Mouse (Mus musculus): ENCODE results near the gene Akap5. TPM values are rescaled to one million over a fixed set of nuclear protein-coding genes. Genes with fewer than 3 reads are reported as not detected.

The Akap5 gene
- polyA plus RNA-seq, 1 experiment from 2014 or later, result 17.0 TPM

GRCm38 (mm10) chr12:76360868-76361267 lies 36.2 kb downstream of the Akap5 start:
- H3K36me3 ChIP-seq (ENCODE audit: control insufficient read depth, insufficient read depth, low read length), result no peaks in the 10 kb centered on the region
- no peaks in the 10 kb centered on the region for H3K9me3 ChIP-seq (ENCODE audit: control insufficient read depth, low read length)
- H3K4me2 ChIP-seq (ENCODE audit: low read depth, low read length), result no peak overlapping the region
- no peak for ATAC-seq (ENCODE audit: low read depth)
- no peak overlapping the region for H3K27ac ChIP-seq (ENCODE audit: low read depth, low read length)
- WGBS, result 28% methylated on average over 1 of the region's 1 CpGs
- H3K27me3 ChIP-seq (ENCODE audit: control insufficient read depth, insufficient read depth, low read length), result no peaks in the 10 kb centered on the region
- no peak overlapping the region for H3K9ac ChIP-seq (replicated peaks; ENCODE audit: low read depth, low read length)
- no peak overlapping the region for H3K4me3 ChIP-seq (ENCODE audit: low read depth, low read length)
- H3K4me1 ChIP-seq (ENCODE audit: control insufficient read depth, insufficient read depth, low read length), result no peaks in the 10 kb centered on the region

DNA sequence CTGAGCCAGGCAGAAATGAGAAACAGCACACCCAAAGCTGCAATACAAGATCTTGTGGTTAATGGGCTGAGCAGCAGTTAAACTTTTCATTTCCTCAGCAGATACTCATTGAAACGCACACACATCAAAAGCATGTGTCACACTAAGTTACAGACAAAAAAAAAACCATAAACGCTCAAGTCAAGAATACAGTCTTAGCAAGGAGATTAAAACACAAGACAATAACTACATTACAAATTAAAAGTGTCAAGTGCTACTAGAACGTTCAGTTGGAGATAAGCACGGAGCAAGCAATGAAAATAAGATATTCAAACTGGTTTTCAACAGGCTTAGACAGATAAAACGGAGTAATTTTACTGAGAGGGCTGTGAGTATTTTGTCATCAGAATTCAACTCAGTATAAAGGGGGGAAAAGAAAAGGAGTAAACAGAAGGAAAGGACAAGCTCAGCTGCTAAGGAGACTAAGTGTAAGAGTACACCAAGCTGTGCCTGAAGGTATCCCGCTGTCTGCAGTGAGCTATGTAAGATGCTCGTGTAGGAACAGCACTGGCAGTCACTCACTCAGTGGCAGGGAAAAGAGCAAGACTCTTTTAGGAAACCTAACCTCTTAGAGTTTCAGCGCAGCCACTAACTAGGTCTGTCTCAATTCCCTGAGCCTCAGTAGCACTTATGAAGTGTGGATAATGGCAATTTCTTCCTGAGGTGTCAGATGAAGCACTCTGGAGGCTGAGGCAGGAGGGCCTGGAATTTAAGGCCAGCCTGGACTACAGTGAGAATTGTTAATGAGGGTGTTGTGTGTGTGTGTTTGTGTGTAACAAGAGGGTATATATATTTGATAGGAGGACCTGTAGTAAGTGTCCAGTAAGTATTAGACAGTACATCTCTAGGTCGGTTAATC lies 37.0 kb downstream of the Akap5 start:
- Histone ChIP-seq H3K9me3 (ENCODE audit: control insufficient read depth, low read length) (no peaks in the 10 kb centered on the region), H3K9ac (replicated peaks; ENCODE audit: low read depth, low read length) (no peak overlapping the region), H3K36me3 (ENCODE audit: control insufficient read depth, insufficient read depth, low read length) (no peaks in the 10 kb centered on the region), H3K27ac (ENCODE audit: low read depth, low read length) (no peak overlapping the region), H3K4me1 (ENCODE audit: control insufficient read depth, insufficient read depth, low read length) (no peaks in the 10 kb centered on the region), H3K4me2 (ENCODE audit: low read depth, low read length) (no peak overlapping the region), H3K27me3 (ENCODE audit: control insufficient read depth, insufficient read depth, low read length) (no peaks in the 10 kb centered on the region), H3K4me3 (ENCODE audit: low read depth, low read length) (no peak overlapping the region)
- ATAC-seq (ENCODE audit: low read depth), result no peak
- WGBS, result 65% methylated on average over 9 of the region's 9 CpGs

DNA sequence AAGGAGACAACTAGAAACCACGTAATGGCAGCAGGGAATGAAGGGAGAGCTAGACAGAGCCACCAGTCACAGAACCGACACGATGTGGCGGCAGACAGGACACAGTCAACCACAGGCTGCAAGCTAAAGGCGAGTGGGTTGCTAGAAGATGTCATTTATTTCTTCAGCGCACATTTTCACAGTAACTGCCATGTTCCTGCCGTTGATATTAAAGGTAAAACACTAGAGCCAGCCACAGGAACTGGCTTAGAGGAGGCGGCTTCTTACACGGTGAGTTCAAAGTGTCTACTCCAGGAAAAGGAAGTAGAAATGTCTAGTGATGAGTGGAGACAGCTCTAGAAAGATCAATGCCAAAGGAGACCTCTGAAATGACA lies 37.6 kb downstream of the Akap5 start:
- no peak for ATAC-seq (ENCODE audit: low read depth)
- Histone ChIP-seq H3K4me3 (ENCODE audit: low read depth, low read length) (no peak overlapping the region), H3K27me3 (ENCODE audit: control insufficient read depth, insufficient read depth, low read length) (no peaks in the 10 kb centered on the region), H3K27ac (ENCODE audit: low read depth, low read length) (no peak overlapping the region), H3K4me2 (ENCODE audit: low read depth, low read length) (no peak overlapping the region), H3K4me1 (ENCODE audit: control insufficient read depth, insufficient read depth, low read length) (peaks cover 5% of the 10 kb centered on the region; the same call in 1 of the 2 replicates), H3K36me3 (ENCODE audit: control insufficient read depth, insufficient read depth, low read length) (no peaks in the 10 kb centered on the region), H3K9me3 (ENCODE audit: control insufficient read depth, low read length) (no peaks in the 10 kb centered on the region), H3K9ac (replicated peaks; ENCODE audit: low read depth, low read length) (no peak overlapping the region)
- WGBS, result 88% methylated on average over 9 of the region's 9 CpGs

GRCm38 (mm10) chr12:76366276-76366675 lies 41.6 kb downstream of the Akap5 start:
- Histone ChIP-seq H3K27me3 (ENCODE audit: control insufficient read depth, insufficient read depth, low read length) (no peaks in the 10 kb centered on the region), H3K9ac (replicated peaks; ENCODE audit: low read depth, low read length) (no peak overlapping the region), H3K4me3 (ENCODE audit: low read depth, low read length) (no peak overlapping the region), H3K4me2 (ENCODE audit: low read depth, low read length) (no peak overlapping the region), H3K9me3 (ENCODE audit: control insufficient read depth, low read length) (no peaks in the 10 kb centered on the region), H3K36me3 (ENCODE audit: control insufficient read depth, insufficient read depth, low read length) (no peaks in the 10 kb centered on the region), H3K4me1 (ENCODE audit: control insufficient read depth, insufficient read depth, low read length) (peaks cover 19% of the 10 kb centered on the region), H3K27ac (ENCODE audit: low read depth, low read length) (no peak overlapping the region)
- WGBS, result 86% methylated on average over 3 of the region's 3 CpGs
- no peak for ATAC-seq (ENCODE audit: low read depth)

DNA sequence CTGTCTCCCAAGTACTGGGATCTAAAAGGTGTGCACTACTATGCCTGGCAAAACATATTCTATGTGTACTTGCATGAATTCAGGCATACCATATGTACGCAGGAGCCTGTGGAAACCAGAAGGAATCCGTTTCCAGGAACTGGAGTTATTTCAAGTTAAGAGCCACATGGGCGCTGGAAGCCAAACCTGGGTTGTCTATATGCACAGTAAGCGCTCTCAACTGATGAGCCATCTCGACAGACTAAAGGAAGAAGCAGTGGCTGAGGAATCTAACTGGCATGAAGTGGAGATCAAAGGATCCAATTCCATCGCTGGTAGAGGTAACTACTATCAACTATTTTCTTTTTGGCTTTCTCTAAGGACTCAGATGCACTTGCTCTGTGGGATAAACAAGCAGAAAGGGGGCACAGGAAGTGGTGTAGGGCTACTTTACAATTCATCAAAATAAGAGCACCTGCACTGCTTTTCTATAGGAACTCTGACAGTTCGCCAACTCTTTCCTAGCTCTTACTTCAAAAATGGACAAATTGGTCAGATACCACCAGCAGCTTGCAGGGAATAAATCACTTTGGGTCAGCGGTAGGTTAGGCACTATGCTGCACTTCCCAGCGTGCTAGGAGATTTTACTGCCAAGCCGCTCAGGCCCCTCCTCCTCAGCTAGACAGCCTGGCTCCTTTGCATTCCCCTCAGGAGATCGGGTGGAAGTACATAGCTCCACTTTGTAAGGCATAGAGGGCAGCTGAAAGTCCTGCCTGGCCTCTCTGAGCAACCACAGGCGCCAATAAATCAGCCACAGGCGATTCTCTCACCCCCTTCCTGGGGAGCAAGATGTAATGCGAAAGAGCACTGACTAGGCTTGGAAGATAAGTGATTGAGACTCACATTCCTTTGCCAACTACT lies 42.7 kb downstream of the Akap5 start:
- no peaks in the 10 kb centered on the region for H3K36me3 ChIP-seq (ENCODE audit: control insufficient read depth, insufficient read depth, low read length)
- ATAC-seq (ENCODE audit: low read depth), result no peak
- H3K4me2 ChIP-seq (ENCODE audit: low read depth, low read length), result peak overlapping the region; percentile 76
- 0 out of 2 replicates have a peak overlapping the region, but pooled peaks have one; percentile 97 for H3K9ac ChIP-seq (replicated peaks; ENCODE audit: low read depth, low read length)
- peaks cover 29% of the 10 kb centered on the region for H3K4me1 ChIP-seq (ENCODE audit: control insufficient read depth, insufficient read depth, low read length)
- H3K27me3 ChIP-seq (ENCODE audit: control insufficient read depth, insufficient read depth, low read length), result no peaks in the 10 kb centered on the region
- H3K4me3 ChIP-seq (ENCODE audit: low read depth, low read length), result no peak overlapping the region
- H3K9me3 ChIP-seq (ENCODE audit: control insufficient read depth, low read length), result no peaks in the 10 kb centered on the region
- 17% methylated on average over 14 of the region's 14 CpGs for WGBS
- 0 out of 2 replicates have a peak overlapping the region, but pooled peaks have one; percentile 4 for H3K27ac ChIP-seq (ENCODE audit: low read depth, low read length)

DNA sequence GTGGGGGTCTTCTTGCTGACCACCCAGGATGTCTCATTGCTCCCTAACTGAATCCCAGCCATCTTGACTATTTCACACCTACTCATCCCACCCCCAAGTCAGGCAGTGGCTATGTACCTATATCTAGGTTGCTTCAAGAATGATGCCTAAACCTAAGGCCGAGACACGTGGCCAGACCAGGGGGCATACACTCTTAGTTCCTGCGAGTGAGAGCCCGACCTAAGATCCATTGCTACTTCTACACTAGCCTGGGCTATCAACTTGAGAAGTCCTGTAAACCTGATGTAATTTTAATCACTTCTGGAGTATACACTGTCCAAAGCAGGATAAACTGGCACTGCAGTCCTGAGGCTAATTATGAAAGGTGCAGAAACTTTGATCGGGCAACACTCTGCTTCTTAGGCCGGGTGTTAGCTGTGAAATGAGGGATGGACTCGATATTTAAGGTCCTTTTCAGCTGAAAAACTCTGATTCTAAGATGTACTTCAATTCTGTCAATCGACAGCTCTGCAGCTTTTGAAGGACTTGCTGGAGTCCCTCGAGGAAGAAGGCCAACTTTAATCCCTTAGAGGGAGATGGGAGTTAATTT lies 43.6 kb downstream of the Akap5 start:
- H3K9ac ChIP-seq (replicated peaks; ENCODE audit: low read depth, low read length), result peak overlapping the region; percentile 97
- H3K27me3 ChIP-seq (ENCODE audit: control insufficient read depth, insufficient read depth, low read length), result no peaks in the 10 kb centered on the region
- H3K4me1 ChIP-seq (ENCODE audit: control insufficient read depth, insufficient read depth, low read length), result peaks cover 29% of the 10 kb centered on the region
- ATAC-seq (ENCODE audit: low read depth), result no peak
- H3K4me2 ChIP-seq (ENCODE audit: low read depth, low read length), result peak overlapping the region; percentile 76
- no peaks in the 10 kb centered on the region for H3K36me3 ChIP-seq (ENCODE audit: control insufficient read depth, insufficient read depth, low read length)
- no peaks in the 10 kb centered on the region for H3K9me3 ChIP-seq (ENCODE audit: control insufficient read depth, low read length)
- peak overlapping the region; percentile 98 for H3K27ac ChIP-seq (ENCODE audit: low read depth, low read length)
- H3K4me3 ChIP-seq (ENCODE audit: low read depth, low read length), result peak overlapping the region; percentile 90
- WGBS, result 3% methylated on average over 9 of the region's 9 CpGs

GRCm38 (mm10) chr12:76368790-76369205 lies 44.1 kb downstream of the Akap5 start:
- peaks cover 29% of the 10 kb centered on the region for H3K4me1 ChIP-seq (ENCODE audit: control insufficient read depth, insufficient read depth, low read length)
- ATAC-seq (ENCODE audit: low read depth), result peak; percentile 48
- H3K4me3 ChIP-seq (ENCODE audit: low read depth, low read length), result peak overlapping the region; percentile 90
- WGBS, result under 1% methylated on average over 26 of the region's 26 CpGs
- peak overlapping the region; percentile 76 for H3K4me2 ChIP-seq (ENCODE audit: low read depth, low read length)
- no peaks in the 10 kb centered on the region for H3K36me3 ChIP-seq (ENCODE audit: control insufficient read depth, insufficient read depth, low read length)
- H3K27me3 ChIP-seq (ENCODE audit: control insufficient read depth, insufficient read depth, low read length), result no peaks in the 10 kb centered on the region
- no peaks in the 10 kb centered on the region for H3K9me3 ChIP-seq (ENCODE audit: control insufficient read depth, low read length)
- H3K9ac ChIP-seq (replicated peaks; ENCODE audit: low read depth, low read length), result peak overlapping the region; percentile 97
- H3K27ac ChIP-seq (ENCODE audit: low read depth, low read length), result peak overlapping the region; percentile 98

GRCm38 (mm10) chr12:76369206-76369977 lies 44.7 kb downstream of the Akap5 start, which contains the start of gene Zbtb25:
Gene Zbtb25, minus strand, starts transcription at chr12:76369602.
- no peaks in the 10 kb centered on the region for H3K9me3 ChIP-seq (ENCODE audit: control insufficient read depth, low read length)
- H3K27ac ChIP-seq (ENCODE audit: low read depth, low read length), result peak within 1 kb of the TSS; percentile 98
- ATAC-seq (ENCODE audit: low read depth), result peak; percentile 88
- no peaks in the 10 kb centered on the region for H3K36me3 ChIP-seq (ENCODE audit: control insufficient read depth, insufficient read depth, low read length)
- peaks cover 29% of the 10 kb centered on the region for H3K4me1 ChIP-seq (ENCODE audit: control insufficient read depth, insufficient read depth, low read length)
- 0% methylated on average over 65 of the region's 96 CpGs for WGBS
- peak within 1 kb of the TSS; percentile 76 for H3K4me2 ChIP-seq (ENCODE audit: low read depth, low read length)
- peak within 1 kb of the TSS; percentile 90 for H3K4me3 ChIP-seq (ENCODE audit: low read depth, low read length)
- H3K27me3 ChIP-seq (ENCODE audit: control insufficient read depth, insufficient read depth, low read length), result no peaks in the 10 kb centered on the region
- peak within 1 kb of the TSS; percentile 97 for H3K9ac ChIP-seq (replicated peaks; ENCODE audit: low read depth, low read length)

Data from neural tube, embryonic 14.5 days (tissue).